Mouse (Mus musculus): ENCODE measurements around the gene Prps1l1.

DNA sequence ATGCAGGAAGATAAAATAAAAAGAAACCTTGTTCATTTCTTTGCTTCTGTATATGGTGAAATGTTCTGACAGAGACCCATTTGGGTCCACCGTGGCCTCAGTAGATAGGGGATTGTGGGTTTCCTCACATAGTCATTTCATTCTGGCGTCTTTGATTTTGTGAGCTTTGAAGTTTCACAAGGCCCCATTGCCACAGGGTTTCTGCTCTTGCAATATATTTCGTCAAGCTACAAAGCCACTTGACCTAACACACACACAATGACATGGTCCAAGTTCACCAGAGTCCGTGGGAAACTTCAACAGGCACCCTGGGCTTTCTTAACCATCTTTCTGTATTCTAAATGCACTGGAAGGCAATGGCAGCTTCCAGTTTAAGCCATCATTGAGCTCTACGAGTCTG lies 1.3 kb downstream of the Prps1l1 start:
- no peak for TF ChIP-seq ZC3H11A (IDR thresholded peaks at IDR 0.05; ENCODE audit: borderline replicate concordance, low read depth, low read length)
- no peak for TF ChIP-seq MAFK (IDR thresholded peaks at IDR 0.05; ENCODE audit: insufficient read depth, low read depth, low read length)
- no peak for TF ChIP-seq ZNF384 (IDR thresholded peaks at IDR 0.05; ENCODE audit: low read depth, low read length)
- no peak for TF ChIP-seq CHD2 (IDR thresholded peaks at IDR 0.05; ENCODE audit: low read depth, low read length)
- no peak for TF ChIP-seq HCFC1 (IDR thresholded peaks at IDR 0.05; ENCODE audit: borderline replicate concordance, insufficient read depth, low read length)
